Mouse (Mus musculus) limb, embryonic 12.5 days (tissue): ENCODE measurements at regions not wholly inside any gene's neighbourhood (a gene's known extent, or its start where the extent isn't known, plus 50 kb on each side); places are given as distances from the start of the nearest gene placed in this dataset.

Experiments used
- ATAC-seq: fragments of 200-750 bp; cut with Nextera tagmentation; 2 replicates; pipeline ENCODE4 v1.8.0; 2017; ENCODE audit warnings: low read depth, moderate TSS enrichment; ENCODE audit not compliant: insufficient number of reproducible peaks, insufficient read depth, low FRiP score, low TSS enrichment
- H3K27ac ChIP-seq: fragments of 300-500 bp; sonication (generic); 2 replicates; pipeline ENCODE4 v1.5.1; 2016; ENCODE audit warnings: mild to moderate bottlenecking, moderate library complexity
- H3K27me3 ChIP-seq: fragments of 300-500 bp; sonication (generic); 2 replicates; pipeline ENCODE4 v1.6.1; 2016; ENCODE audit warnings: mild to moderate bottlenecking, moderate library complexity
- H3K36me3 ChIP-seq: fragments of 300-500 bp; sonication (generic); 2 replicates; pipeline ENCODE4 v1.6.1; 2016; ENCODE audit warnings: mild to moderate bottlenecking, moderate library complexity
- H3K4me1 ChIP-seq: fragments of 300-500 bp; sonication (generic); replicated peaks from 2 replicates; pipeline ENCODE4 v1.6.1; 2016
- H3K4me2 ChIP-seq: fragments of 300-500 bp; sonication (generic); 2 replicates; pipeline ENCODE4 v1.6.1; 2016; ENCODE audit warnings: mild to moderate bottlenecking, moderate library complexity
- H3K4me3 ChIP-seq: fragments of 300-500 bp; sonication (generic); replicated peaks from 2 replicates; pipeline ENCODE4 v1.5.1; 2016; ENCODE audit warnings: mild to moderate bottlenecking
- H3K9ac ChIP-seq: fragments of 300-500 bp; sonication (generic); replicated peaks from 2 replicates; pipeline ENCODE4 v1.6.1; 2016; ENCODE audit warnings: mild to moderate bottlenecking, moderate library complexity
- H3K9me3 ChIP-seq: fragments of 300-500 bp; sonication (generic); 2 replicates; pipeline ENCODE4 v1.6.1; 2016; ENCODE audit warnings: mild to moderate bottlenecking, moderate library complexity
- whole genome bisulfite sequencing: fragments of 180-500 bp; shearing (Covaris S2); methylation state at CpG from one replicate; pipeline ENCODE4 v1.1.7; 2016; 5-methylcytosine and 5-hydroxymethylcytosine counted together

GRCm38 (mm10) chr3:9884691-9885354, 203.1 kb upstream of the Gm9833 start:
- no peak overlapping the region for H3K4me2 ChIP-seq
- no peaks in the 10 kb centered on the region for H3K4me1 ChIP-seq
- no peak overlapping the region for H3K9ac ChIP-seq
- no peaks in the 10 kb centered on the region for H3K27me3 ChIP-seq
- H3K9me3 ChIP-seq = no peaks in the 10 kb centered on the region
- ATAC-seq = no peak
- H3K4me3 ChIP-seq = no peak overlapping the region
- no peaks in the 10 kb centered on the region for H3K36me3 ChIP-seq
- 68% methylated on average over 5 of the region's 5 CpGs for WGBS
- no peak overlapping the region for H3K27ac ChIP-seq

GRCm38 (mm10) chr3:9885565-9885964, 202.3 kb upstream of the Gm9833 start:
- Histone ChIP-seq H3K9ac (no peak overlapping the region), H3K27me3 (no peaks in the 10 kb centered on the region), H3K4me2 (no peak overlapping the region), H3K4me1 (no peaks in the 10 kb centered on the region), H3K9me3 (no peaks in the 10 kb centered on the region), H3K27ac (no peak overlapping the region), H3K36me3 (no peaks in the 10 kb centered on the region), H3K4me3 (no peak overlapping the region)
- 58% methylated on average over 8 of the region's 8 CpGs for WGBS
- ATAC-seq = no peak

GRCm38 (mm10) chr3:9886077-9886476, 201.8 kb upstream of the Gm9833 start:
- no peak for ATAC-seq
- Histone ChIP-seq H3K9me3 (no peaks in the 10 kb centered on the region), H3K9ac (no peak overlapping the region), H3K27me3 (no peaks in the 10 kb centered on the region), H3K36me3 (no peaks in the 10 kb centered on the region), H3K4me3 (no peak overlapping the region), H3K4me2 (no peak overlapping the region), H3K4me1 (no peaks in the 10 kb centered on the region), H3K27ac (no peak overlapping the region)
- WGBS = 84% methylated on average over 4 of the region's 4 CpGs

DNA sequence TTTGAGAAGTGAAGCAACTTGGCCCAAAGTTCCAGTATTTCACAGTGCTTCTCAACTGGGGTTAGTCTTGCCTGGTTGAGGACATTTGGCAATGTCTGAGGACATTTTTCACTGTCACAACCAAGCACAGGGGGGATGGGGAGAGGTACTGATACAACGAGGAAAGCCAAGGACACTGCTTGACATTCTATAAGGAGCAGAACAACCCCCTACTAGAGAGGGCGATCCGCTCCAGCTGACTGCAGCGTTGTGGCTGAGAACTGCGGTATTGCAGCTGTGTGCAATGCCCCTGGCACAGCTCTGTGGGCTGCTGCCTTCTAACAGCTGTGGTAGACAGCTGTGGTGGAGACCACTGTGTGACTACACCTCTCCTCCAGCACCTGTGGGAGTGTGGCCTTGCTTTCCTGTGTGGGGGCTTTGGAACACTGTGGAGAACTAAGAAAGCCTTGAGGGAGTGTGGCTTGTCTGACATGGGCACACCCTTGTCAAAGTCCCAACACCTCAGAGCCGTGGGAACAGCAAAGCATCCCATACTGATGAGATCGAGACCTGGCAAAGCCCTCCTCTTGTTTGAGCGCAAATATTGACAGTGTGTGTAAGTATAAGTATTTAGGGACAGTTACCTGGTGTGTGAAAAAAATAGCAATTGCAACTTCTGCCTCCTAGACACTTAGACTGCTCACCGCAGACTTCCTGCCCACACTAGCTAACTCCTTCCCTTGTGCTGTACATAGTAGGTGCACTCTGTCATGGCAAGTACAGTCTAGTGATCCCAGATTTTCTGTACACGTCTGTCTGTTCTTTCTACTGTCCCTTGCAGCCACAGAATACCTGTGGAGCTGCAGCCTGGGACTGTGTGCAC, 200.9 kb upstream of the Gm9833 start:
- Histone ChIP-seq H3K36me3 (no peaks in the 10 kb centered on the region), H3K9me3 (no peaks in the 10 kb centered on the region), H3K27me3 (no peaks in the 10 kb centered on the region), H3K4me2 (no peak overlapping the region), H3K4me3 (no peak overlapping the region), H3K27ac (no peak overlapping the region), H3K4me1 (no peaks in the 10 kb centered on the region), H3K9ac (no peak overlapping the region)
- ATAC-seq = peak; percentile 42; the same call in 1 of the 2 replicates
- WGBS = 77% methylated on average over 10 of the region's 10 CpGs

GRCm38 (mm10) chr3:9887627-9887994, 200.3 kb upstream of the Gm9833 start:
- no peak overlapping the region for H3K9ac ChIP-seq
- H3K27me3 ChIP-seq = no peaks in the 10 kb centered on the region
- no peaks in the 10 kb centered on the region for H3K9me3 ChIP-seq
- no peaks in the 10 kb centered on the region for H3K4me1 ChIP-seq
- H3K27ac ChIP-seq = no peak overlapping the region
- H3K36me3 ChIP-seq = no peaks in the 10 kb centered on the region
- no peak overlapping the region for H3K4me2 ChIP-seq
- 78% methylated on average over 2 of the region's 2 CpGs for WGBS
- no peak for ATAC-seq
- no peak overlapping the region for H3K4me3 ChIP-seq

- WGBS = 84% methylated on average over 5 of the region's 5 CpGs
- no peak for ATAC-seq
- no peaks in the 10 kb centered on the region for H3K36me3 ChIP-seq
- H3K9ac ChIP-seq = no peak overlapping the region
- no peak overlapping the region for H3K4me2 ChIP-seq
- H3K4me3 ChIP-seq = no peak overlapping the region
- H3K4me1 ChIP-seq = no peaks in the 10 kb centered on the region
- no peaks in the 10 kb centered on the region for H3K9me3 ChIP-seq
- no peak overlapping the region for H3K27ac ChIP-seq
- no peaks in the 10 kb centered on the region for H3K27me3 ChIP-seq
Measured at GRCm38 (mm10) chr3:9888051-9888450, 199.9 kb upstream of the Gm9833 start.

DNA sequence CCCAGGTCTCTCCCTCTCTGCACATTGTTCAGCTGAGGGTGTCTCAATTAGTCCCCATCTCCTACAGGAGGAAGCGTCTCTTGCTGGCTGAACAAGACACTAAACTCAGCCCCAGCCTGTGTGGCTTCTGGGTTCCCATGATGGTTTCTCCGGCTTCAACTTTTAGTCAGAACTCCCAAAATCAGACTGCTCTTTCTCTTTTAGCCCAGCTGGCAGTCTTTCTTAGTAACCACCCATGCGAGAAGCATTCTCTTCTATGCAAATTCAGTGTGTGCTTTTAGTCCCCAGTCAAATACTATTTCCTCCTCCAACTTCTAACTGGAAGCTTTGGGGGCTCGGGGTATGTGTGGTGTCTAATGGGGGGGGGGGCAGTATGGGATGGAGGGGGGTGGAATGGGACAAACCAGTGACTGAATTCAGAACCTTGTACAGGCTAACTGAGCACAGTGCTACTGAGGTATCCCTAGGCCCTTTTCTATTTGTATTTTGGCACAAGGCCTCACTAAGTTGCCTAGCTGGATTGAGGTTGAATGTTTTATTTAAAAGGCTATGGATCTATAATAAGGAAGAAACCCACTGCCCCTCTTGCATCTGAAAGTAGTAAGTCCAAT, 194.9 kb upstream of the Gm9833 start:
- Histone ChIP-seq H3K27ac (no peak overlapping the region), H3K4me3 (no peak overlapping the region), H3K36me3 (no peaks in the 10 kb centered on the region), H3K4me2 (no peak overlapping the region), H3K9ac (no peak overlapping the region), H3K4me1 (no peaks in the 10 kb centered on the region), H3K27me3 (no peaks in the 10 kb centered on the region), H3K9me3 (no peaks in the 10 kb centered on the region)
- no peak for ATAC-seq
- WGBS = 83% methylated on average over 4 of the region's 4 CpGs

- no peak overlapping the region for H3K9ac ChIP-seq
- no peaks in the 10 kb centered on the region for H3K27me3 ChIP-seq
- WGBS = 92% methylated on average over 11 of the region's 11 CpGs
- H3K36me3 ChIP-seq = no peaks in the 10 kb centered on the region
- no peaks in the 10 kb centered on the region for H3K4me1 ChIP-seq
- H3K9me3 ChIP-seq = no peaks in the 10 kb centered on the region
- no peak overlapping the region for H3K4me3 ChIP-seq
- no peak for ATAC-seq
- H3K4me2 ChIP-seq = no peak overlapping the region
- H3K27ac ChIP-seq = no peak overlapping the region
Measured at GRCm38 (mm10) chr3:9895396-9896135, 192.3 kb upstream of the Gm9833 start.

DNA sequence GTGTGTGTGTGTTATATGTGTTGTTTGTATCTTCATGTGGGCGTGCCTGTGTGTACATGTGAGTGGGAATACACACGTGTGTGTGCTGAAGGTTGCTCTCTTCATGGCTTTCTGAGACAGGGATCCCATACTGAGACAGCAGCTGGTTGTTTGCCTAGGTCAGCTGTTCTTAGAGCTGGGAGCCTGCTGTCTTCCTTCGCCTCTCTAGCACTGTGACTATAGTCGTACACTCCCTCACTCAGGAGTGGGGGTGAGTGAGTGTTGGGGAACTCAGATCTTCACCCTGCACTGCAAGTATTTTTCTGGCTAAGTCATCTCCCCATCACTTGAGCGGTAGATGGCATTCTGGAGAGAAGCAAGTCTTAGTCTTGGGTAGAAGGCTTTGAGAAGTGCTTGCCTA, 191.6 kb upstream of the Gm9833 start:
- Histone ChIP-seq H3K4me2 (no peak overlapping the region), H3K27me3 (no peaks in the 10 kb centered on the region), H3K36me3 (no peaks in the 10 kb centered on the region), H3K4me3 (no peak overlapping the region), H3K27ac (no peak overlapping the region), H3K9me3 (no peaks in the 10 kb centered on the region), H3K9ac (no peak overlapping the region), H3K4me1 (no peaks in the 10 kb centered on the region)
- no peak for ATAC-seq
- 83% methylated on average over 5 of the region's 5 CpGs for WGBS

DNA sequence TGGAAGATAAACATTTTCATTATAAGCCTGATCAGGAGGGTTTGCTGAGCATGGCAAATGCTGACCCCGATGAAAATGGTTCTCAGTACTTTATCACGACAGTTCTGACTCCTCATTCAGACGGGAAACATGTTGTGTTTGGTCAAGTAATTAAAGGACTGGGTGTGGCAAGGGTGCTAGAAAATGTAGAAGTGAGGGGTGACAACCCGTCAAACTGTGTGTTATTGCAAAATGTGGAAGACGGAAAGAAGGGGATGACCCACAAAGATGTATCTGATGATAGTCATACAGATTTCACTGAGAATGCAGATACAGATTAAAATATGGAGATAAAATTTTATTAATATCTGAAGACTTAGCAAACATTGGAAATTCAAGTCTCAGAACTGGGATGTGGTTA, 186.2 kb upstream of the Gm9833 start:
- no peak overlapping the region for H3K27ac ChIP-seq
- H3K9me3 ChIP-seq = no peaks in the 10 kb centered on the region
- 82% methylated on average over 5 of the region's 5 CpGs for WGBS
- no peaks in the 10 kb centered on the region for H3K4me1 ChIP-seq
- no peak overlapping the region for H3K4me3 ChIP-seq
- H3K9ac ChIP-seq = no peak overlapping the region
- ATAC-seq = no peak
- H3K36me3 ChIP-seq = no peaks in the 10 kb centered on the region
- H3K4me2 ChIP-seq = no peak overlapping the region
- H3K27me3 ChIP-seq = no peaks in the 10 kb centered on the region

DNA sequence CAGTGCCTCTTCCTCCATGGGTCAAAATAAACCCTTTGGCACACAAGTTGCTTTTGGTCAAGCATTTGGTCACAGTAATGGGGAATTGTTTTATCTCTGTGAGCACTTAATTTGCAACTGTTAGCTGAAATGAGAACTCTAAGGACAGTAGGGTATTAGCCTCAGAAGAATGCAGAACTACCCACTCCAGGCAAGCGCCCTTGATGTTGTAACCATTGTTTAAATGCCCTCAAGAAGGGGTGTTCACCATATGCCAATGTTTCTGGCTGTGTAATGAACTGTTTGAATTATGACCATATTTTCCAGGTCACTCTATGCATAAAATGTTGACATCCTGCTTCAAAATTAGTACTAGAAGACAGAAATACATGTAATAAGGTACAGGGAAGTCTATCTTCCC, 174.6 kb upstream of the Gm9833 start:
- H3K4me3 ChIP-seq = no peak overlapping the region
- H3K4me2 ChIP-seq = no peak overlapping the region
- no peaks in the 10 kb centered on the region for H3K36me3 ChIP-seq
- no peak for ATAC-seq
- no peak overlapping the region for H3K27ac ChIP-seq
- H3K27me3 ChIP-seq = 0 out of 2 replicates have a peak, but pooled peaks cover 3% of the 10 kb centered on the region
- H3K9me3 ChIP-seq = no peaks in the 10 kb centered on the region
- H3K9ac ChIP-seq = no peak overlapping the region
- no peaks in the 10 kb centered on the region for H3K4me1 ChIP-seq
- 79% methylated on average over 1 of the region's 1 CpGs for WGBS
